Mouse (Mus musculus) embryo, embryonic 10.5 days (tissue): ENCODE measurements around the gene Dmpk.
A peak's percentile ranks its signal among the peaks of the same experiment; 100 is the strongest.

Source experiments
- DNase-seq: peaks from one replicate; pipeline ENCODE4 v3.0.0-alpha.2; 2015; ENCODE audit warnings: low spot score

The Dmpk gene

DNA sequence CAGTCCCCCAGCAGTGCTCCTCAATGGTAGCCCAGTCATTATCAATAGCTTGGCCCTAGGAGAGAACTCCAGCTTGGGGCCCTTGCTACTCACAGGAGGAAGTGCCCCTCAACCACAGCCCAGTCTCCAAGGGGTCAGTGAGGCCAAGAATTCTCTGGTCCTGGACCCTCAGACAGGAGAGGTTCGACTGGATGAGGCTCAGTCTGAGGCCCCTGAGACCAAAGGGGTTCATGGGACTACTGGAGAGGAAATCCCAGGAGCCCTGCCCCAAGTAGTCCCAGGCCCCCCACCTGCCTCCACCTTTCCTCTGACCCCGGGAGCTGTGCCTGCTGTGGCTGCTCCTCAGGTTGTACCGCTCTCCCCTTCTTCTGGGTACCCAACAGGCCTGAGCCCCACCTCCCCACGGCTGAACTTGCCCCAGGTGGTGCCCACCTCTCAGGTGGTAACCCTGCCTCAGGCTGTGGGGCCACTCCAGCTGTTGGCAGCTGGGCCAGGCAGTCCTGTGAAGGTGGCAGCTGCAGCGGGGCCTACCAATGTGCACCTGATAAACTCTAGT is 12.8 kb downstream of the Dmpk start:
- DNase-seq, result no peak

- DNase-seq, result no peak
Observed at GRCm38 (mm10) chr7:19097217-19097616, 13.6 kb downstream of the Dmpk start.

- no peak for DNase-seq
Observed at GRCm38 (mm10) chr7:19097863-19098262, 14.2 kb downstream of the Dmpk start.

DNA sequence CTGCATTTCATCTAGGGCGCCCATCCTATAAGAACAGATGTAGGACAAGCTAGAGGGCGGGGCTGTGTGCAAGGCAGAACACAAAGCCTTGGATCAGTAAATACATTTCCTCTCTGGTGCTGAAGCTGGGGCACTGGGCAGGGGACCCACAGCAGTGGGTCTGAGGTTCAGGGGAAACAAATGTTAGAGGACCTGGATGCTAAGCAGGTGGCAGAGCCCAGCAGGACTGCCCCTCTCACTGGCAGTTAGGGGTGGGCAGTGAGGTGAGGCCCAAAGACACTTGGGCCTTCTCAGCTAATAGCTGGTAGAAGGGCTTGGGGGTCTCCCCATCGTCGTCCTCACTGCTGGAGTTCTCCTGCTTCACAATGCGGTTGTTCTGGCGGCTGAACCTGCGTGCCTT is 15.2 kb downstream of the Dmpk start:
- no peak for DNase-seq

DNA sequence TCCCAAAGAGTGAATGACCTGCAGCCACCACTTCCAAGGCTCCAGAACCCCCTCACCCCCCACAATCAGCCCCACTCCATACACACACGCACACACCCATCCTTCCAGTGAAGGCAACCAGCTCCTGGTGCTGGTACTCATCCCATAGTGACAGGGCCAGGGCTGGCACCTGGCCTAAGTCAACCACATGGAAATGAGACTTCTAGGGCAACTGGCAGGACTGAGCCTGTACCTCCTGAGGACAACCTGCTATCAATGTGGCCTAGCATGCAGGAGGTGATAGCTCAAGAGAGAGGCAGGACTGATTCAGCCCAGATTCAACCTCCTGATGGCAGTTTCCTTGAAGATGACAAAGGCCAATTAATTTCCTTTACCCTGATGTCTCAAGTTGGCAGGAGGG is 16.6 kb downstream of the Dmpk start:
- no peak for DNase-seq

DNA sequence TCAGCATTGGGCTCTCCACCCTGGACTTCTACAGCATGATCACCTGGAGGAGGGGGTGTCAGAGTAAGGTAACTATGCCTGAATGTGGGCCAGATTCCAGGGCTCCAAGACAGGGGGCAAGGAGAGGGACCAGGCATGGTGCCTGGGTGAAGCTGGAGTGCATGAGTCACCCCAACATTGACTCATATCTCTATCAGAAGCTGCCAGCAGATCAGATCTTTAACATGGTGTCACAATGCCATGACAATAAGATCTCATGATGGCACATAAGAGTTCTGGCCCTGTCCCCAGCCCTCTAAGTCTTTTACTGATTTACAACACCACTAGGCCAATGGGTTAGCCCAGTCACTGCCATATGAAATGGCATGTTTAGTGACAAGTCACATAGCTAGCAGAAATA is 20.1 kb downstream of the Dmpk start:
- DNase-seq, result no peak

DNA sequence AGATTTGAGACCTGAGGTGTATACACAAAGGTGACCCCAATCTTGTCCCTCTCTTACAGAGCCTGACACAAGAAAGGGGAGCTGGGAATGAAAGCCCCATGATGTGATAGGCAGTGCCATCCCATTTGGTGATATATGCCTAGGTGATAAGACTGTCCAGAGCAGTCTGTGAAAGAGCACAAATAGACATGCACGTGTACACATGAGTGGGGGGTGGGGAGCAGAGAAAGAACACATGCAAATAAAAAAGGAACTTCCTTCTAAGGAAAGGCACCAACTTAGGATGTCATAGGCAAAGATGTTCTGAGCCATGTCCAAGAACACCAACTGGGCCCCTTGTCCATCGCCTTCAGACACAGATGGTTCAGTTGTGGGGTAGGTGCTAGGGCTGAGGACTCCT is 20.8 kb downstream of the Dmpk start:
- no peak for DNase-seq

GRCm38 (mm10) chr7:19107436-19107835 is 23.8 kb downstream of the Dmpk start:
- DNase-seq, result no peak

DNA sequence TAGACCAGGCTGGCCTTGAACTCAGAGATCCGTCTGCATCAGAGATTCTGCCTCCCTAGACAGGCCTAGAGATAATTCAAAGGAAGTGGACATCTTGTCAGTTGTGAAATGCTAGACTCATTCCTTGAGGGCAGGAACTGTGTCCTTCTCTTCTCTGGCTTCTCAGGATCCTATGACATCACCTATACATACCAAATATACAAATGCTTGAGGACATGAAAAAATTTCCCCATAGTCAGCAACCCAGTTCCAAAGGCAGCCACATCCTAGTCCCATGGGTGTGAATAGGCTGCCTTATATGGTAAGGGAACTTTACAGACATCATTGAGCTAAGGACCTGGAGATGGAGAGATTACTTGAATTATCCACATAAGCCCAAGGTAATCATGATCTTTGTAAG is 25.9 kb downstream of the Dmpk start:
- no peak for DNase-seq

- DNase-seq, result peak; percentile 62
Observed at GRCm38 (mm10) chr7:19118028-19118771, 34.6 kb downstream of the Dmpk start, which contains the start of gene Gm4969. Gm4969 (minus strand) TSS chr7:19118368.

- no peak for DNase-seq
Observed at GRCm38 (mm10) chr7:19119083-19119482, 35.4 kb downstream of the Dmpk start.

DNA sequence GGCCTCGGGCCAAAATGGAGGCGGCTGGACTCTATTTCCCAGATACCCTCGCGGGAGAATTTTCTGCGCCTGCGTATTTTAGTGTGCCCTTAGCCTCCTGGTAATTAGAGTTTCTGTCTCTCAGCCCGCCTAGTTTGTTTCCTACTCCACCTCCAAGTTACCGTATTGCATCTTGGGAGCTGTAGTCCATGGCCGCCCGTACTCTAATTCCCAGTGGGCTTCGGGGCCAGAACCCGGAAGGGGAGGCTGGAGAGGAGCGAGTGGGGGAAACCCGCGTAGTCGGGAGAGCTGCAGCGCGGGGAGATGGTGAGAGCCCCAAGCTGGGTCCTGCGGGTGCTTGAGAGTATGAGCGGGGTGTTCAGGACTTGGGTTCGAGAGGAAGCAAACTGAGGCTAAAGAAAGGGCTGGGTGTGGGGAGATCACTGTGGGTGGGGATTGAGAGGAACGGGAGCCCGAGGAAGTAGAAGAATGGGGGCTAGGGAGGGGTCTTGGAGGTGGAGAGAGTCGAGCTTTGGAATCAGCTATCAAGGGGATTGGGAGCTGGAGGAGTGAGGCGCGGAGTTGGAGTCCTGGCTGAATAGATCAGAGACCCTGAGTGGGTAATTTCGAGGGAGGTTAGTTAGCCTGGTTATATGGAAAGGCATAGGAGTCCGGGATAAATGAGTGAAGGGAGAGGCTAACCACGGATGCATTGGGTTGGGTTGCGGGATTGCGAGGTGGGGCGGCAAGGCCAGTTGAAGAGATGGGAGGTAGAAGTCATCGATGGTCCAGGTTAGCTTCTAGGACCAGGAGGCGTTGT is 36.2 kb downstream of the Dmpk start, which contains the start of gene Fbxo46:
Gene Fbxo46 (plus strand): TSS at position 229 of the 799 bp plus-strand sequence.
- peak; percentile 99 for DNase-seq

DNA sequence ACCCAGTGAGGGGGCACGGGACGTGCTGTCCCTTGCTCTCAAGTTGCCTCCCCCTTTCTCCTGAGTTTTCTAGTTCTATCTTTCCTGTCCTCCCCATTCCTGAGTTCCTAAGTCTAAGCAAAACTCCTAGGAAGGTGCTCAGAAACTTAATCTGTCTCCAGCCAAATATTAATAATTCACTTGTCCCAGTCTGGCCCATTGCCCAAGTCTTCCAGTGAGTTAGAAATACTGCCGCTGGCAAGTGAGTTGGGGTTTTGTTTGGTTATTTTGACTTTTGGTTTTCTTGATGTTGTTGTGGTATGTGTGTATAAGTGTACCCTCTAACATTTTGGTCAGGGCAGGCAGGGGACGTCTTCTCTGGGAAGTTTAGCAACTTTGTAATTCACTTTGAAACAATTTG is 38.0 kb downstream of the Dmpk start:
- DNase-seq, result no peak

DNA sequence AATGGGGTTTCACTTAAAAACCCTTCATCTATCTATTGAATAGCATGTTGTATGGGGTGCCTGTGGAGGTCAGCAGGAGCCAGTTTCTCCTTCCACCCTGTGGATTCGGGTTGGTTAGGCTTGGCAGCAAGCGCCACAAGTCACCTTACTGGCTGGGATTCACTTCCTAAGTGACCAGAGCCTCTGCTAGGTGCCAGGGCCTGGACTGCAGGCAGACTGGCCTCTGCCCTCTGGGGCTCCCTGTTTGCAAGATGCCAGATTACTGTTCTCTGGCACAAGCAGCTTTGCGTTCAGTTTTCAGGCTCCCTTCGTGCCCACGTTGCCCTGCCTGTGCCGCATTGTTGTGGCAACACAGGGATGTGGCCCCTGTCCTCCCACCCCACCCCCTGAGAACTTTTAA is 41.1 kb downstream of the Dmpk start:
- no peak for DNase-seq

GRCm38 (mm10) chr7:19127744-19128143 is 44.1 kb downstream of the Dmpk start:
- no peak for DNase-seq

DNA sequence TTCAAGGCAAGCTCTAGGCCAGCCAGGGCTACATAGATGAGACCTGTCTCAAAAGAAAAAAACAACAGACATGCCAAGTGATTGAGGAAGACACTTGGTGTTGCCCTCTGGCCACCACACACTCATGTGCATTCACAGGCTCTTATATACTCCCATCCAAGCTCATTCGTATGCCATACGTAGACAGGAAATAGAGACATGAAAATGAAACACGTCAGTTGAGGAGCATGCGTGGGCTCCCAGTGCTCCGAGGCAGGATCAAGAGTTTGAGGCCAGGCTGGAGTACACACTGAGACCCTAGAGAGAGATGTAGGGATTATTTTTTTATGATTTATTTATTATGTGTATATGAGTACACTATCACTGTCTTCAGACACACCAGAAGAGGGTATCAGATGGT is 45.7 kb downstream of the Dmpk start:
- DNase-seq, result no peak

- DNase-seq, result peak; percentile 28
Observed at GRCm38 (mm10) chr7:19130657-19131056, 47.0 kb downstream of the Dmpk start.

GRCm38 (mm10) chr7:19131324-19131848 is 47.7 kb downstream of the Dmpk start:
- peak; percentile 98 for DNase-seq

GRCm38 (mm10) chr7:19136168-19136567 is 52.5 kb downstream of the Dmpk start:
- no peak for DNase-seq

- no peak for DNase-seq
Observed at GRCm38 (mm10) chr7:19136673-19137334, 53.2 kb downstream of the Dmpk start.

GRCm38 (mm10) chr7:19137380-19137779 is 53.7 kb downstream of the Dmpk start:
- peak; percentile 50 for DNase-seq
